Mouse (Mus musculus): Measurements from ENCODE around the gene Ms4a18. TPM values are rescaled to one million over a fixed set of nuclear protein-coding genes. Genes with fewer than 3 reads are reported as not detected.
"Not testable (repeated sequence)": the region's sequence is repeated elsewhere in the genome, so short reads cannot be mapped to it uniquely, and the experiment has no call there.

The Ms4a18 gene
- polyA plus RNA-seq (2015; fragmentation: Nextera tagmentation; extraction: Ambion mirVana): not detected in 2 replicates

DNA sequence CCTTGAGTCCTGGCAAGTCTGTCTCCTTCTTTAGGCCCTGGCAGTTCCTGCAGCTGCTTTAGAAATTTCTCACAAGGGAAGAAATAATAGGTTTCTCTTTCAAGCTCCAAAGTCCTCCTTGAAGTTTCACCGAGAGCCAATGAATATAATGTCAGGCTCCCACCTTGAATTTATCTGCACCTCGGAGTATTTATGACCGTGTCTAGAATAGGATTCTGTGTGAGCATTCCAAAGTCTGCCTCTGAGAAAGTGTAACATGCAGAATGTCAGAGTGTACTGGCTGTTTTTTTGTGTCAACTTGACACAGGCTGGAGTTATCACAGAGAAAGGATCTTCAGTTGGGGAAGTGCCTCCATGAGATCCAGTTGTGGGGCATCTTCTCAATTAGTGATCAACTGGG lies at the start of gene Ms4a18:
Gene Ms4a18, minus strand, starts transcription at position 141 of the 400 bp plus-strand sequence.
- H3K27me3 ChIP-seq: no peaks in the 10 kb centered on the region
- no peak within 1 kb of the TSS for H3K4me2 ChIP-seq (replicated peaks)
- H3K9me3 ChIP-seq: no peaks in the 10 kb centered on the region
- 90% methylated on average over 3 of the region's 3 CpGs for WGBS
- H3K4me1 ChIP-seq: no peaks in the 10 kb centered on the region
- ATAC-seq (replicated peaks): no peak
- H3K4me3 ChIP-seq: no peak within 1 kb of the TSS
- no peak within 1 kb of the TSS for H3K9ac ChIP-seq (replicated peaks)
- no peaks in the 10 kb centered on the region for H3K36me3 ChIP-seq
- H3K27ac ChIP-seq (replicated peaks): no peak within 1 kb of the TSS

DNA sequence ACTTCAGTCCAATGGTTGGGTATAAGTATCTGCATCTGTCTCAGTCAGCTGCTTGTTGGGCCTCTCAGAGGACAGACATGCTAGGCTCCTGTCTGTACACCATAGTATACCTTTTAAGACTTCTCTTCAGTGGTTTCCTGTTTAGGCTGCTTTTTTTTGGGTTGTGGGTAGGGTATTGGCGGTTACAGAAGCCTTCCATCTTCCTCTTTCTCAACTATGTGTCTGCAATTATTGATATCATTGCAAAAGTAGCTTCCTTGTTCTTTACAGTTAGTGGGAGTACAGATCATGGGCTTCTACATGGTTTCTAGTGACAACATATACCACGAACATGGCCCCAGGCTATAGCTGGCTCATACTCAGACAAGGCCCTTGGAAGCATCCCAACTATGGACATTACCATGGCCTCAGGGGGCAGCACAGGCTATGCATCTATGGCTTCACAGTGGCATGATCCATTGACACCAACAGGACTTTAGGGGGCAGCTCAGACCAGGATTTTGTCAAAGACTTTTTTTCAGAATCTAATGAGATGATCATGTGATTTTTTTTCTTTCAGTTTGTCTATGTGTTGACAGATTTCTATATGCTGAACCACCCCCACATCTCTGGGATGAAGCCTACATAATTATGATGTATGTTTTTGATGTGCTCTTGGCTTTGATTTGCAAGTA lies 47.5 kb upstream of the Ms4a18 start:
- ATAC-seq (replicated peaks): no peak
- no peaks in the 10 kb centered on the region for H3K27me3 ChIP-seq
- no peak overlapping the region for H3K9ac ChIP-seq (replicated peaks)
- no peak overlapping the region for H3K4me3 ChIP-seq
- no peak overlapping the region for H3K27ac ChIP-seq (replicated peaks)
- H3K4me2 ChIP-seq (replicated peaks): no peak overlapping the region
- H3K4me1 ChIP-seq: no peaks in the 10 kb centered on the region
- 88% methylated on average over 2 of the region's 2 CpGs for WGBS
- no peaks in the 10 kb centered on the region for H3K9me3 ChIP-seq
- H3K36me3 ChIP-seq: no peaks in the 10 kb centered on the region

- H3K9ac ChIP-seq (replicated peaks): no peak overlapping the region
- H3K36me3 ChIP-seq: no peaks in the 10 kb centered on the region
- no peak for ATAC-seq (replicated peaks)
- no peaks in the 10 kb centered on the region for H3K27me3 ChIP-seq
- H3K4me2 ChIP-seq (replicated peaks): no peak overlapping the region
- H3K27ac ChIP-seq (replicated peaks): no peak overlapping the region
- WGBS: 93% methylated on average over 1 of the region's 1 CpGs
- no peaks in the 10 kb centered on the region for H3K9me3 ChIP-seq
- H3K4me1 ChIP-seq: no peaks in the 10 kb centered on the region
- H3K4me3 ChIP-seq: no peak overlapping the region
These were observed 43.1 kb upstream of the Ms4a18 start for GRCm38 (mm10) chr19:11060900-11061299.

GRCm38 (mm10) chr19:11059967-11060366 lies 42.1 kb upstream of the Ms4a18 start:
- Histone ChIP-seq H3K4me3 (no peak overlapping the region), H3K9me3 (no peaks in the 10 kb centered on the region), H3K4me2 (replicated peaks) (no peak overlapping the region), H3K4me1 (no peaks in the 10 kb centered on the region), H3K27ac (replicated peaks) (no peak overlapping the region), H3K9ac (replicated peaks) (no peak overlapping the region), H3K36me3 (no peaks in the 10 kb centered on the region), H3K27me3 (no peaks in the 10 kb centered on the region)
- no peak for ATAC-seq (replicated peaks)

- H3K4me1 ChIP-seq; H3K27me3 ChIP-seq; H3K9ac ChIP-seq (replicated peaks); H3K27ac ChIP-seq (replicated peaks); ATAC-seq (replicated peaks); H3K36me3 ChIP-seq; H3K4me2 ChIP-seq (replicated peaks); H3K9me3 ChIP-seq; H3K4me3 ChIP-seq: not testable (repeated sequence)
- WGBS: 95% methylated on average over 1 of the region's 1 CpGs
These were observed 37.9 kb upstream of the Ms4a18 start for GRCm38 (mm10) chr19:11055700-11056099.

- 67% methylated on average over 3 of the region's 3 CpGs for WGBS
- no peak for ATAC-seq (replicated peaks)
- Histone ChIP-seq H3K4me1 (no peaks in the 10 kb centered on the region), H3K27ac (replicated peaks) (no peak overlapping the region), H3K4me3 (no peak overlapping the region), H3K4me2 (replicated peaks) (no peak overlapping the region), H3K27me3 (no peaks in the 10 kb centered on the region), H3K36me3 (no peaks in the 10 kb centered on the region), H3K9me3 (no peaks in the 10 kb centered on the region), H3K9ac (replicated peaks) (no peak overlapping the region)
These were observed 35.4 kb upstream of the Ms4a18 start for GRCm38 (mm10) chr19:11053277-11053676.

GRCm38 (mm10) chr19:11052877-11053276 lies 35.0 kb upstream of the Ms4a18 start:
- Histone ChIP-seq H3K9ac (replicated peaks) (no peak overlapping the region), H3K27me3 (no peaks in the 10 kb centered on the region), H3K27ac (replicated peaks) (no peak overlapping the region), H3K9me3 (no peaks in the 10 kb centered on the region), H3K36me3 (no peaks in the 10 kb centered on the region), H3K4me1 (no peaks in the 10 kb centered on the region), H3K4me2 (replicated peaks) (no peak overlapping the region), H3K4me3 (no peak overlapping the region)
- WGBS: 71% methylated on average over 5 of the region's 5 CpGs
- no peak for ATAC-seq (replicated peaks)

GRCm38 (mm10) chr19:11050286-11050685 lies 32.5 kb upstream of the Ms4a18 start:
- Histone ChIP-seq H3K9me3 (no peaks in the 10 kb centered on the region), H3K4me2 (replicated peaks) (no peak overlapping the region), H3K27ac (replicated peaks) (no peak overlapping the region), H3K9ac (replicated peaks) (no peak overlapping the region), H3K4me1 (no peaks in the 10 kb centered on the region), H3K27me3 (no peaks in the 10 kb centered on the region), H3K36me3 (no peaks in the 10 kb centered on the region), H3K4me3 (no peak overlapping the region)
- ATAC-seq (replicated peaks): no peak
- WGBS: 73% methylated on average over 2 of the region's 2 CpGs

DNA sequence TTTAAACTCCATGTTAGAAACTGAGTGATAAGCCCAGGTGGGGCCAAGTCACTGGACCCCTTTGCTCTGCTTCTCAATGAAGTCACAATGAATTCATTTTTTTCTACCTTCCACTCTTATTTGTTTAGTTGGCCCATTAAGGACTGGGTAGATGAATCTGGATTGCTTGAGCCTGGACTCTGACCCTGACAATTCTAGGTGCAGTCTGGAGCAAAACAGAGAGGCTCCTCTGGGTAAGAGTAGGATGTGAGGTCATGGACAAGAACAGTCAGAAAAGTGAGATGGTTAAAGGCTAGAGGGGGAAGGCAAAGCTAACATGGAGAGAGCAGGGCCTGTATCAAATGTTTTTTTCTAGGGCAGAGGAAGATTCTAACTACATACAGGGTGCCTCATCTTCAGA lies 31.6 kb upstream of the Ms4a18 start:
- no peaks in the 10 kb centered on the region for H3K4me1 ChIP-seq
- no peak overlapping the region for H3K4me2 ChIP-seq (replicated peaks)
- H3K9me3 ChIP-seq: no peaks in the 10 kb centered on the region
- no peak overlapping the region for H3K4me3 ChIP-seq
- H3K36me3 ChIP-seq: no peaks in the 10 kb centered on the region
- no peak overlapping the region for H3K9ac ChIP-seq (replicated peaks)
- no peak overlapping the region for H3K27ac ChIP-seq (replicated peaks)
- no peaks in the 10 kb centered on the region for H3K27me3 ChIP-seq
- no peak for ATAC-seq (replicated peaks)

DNA sequence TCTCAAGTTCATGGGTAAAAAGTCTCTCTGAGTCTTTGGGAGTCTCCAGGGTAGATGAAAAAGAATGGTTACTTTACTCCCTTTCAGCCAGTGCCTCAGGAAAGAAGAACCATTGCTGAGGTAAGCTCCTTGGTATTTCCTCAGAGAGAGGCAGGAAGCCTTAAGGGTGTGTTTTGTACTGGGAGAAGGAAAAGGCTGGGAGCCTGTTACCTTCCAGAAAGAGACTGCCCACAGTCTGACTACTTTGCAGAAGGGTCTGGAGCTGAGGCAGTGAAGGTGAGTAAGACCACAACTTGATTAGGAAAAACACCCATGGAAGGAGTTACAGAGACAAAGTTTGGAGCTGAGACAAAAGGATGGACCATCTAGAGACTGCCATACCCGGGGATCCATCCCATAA lies 30.7 kb upstream of the Ms4a18 start:
- Histone ChIP-seq H3K4me1 (no peaks in the 10 kb centered on the region), H3K4me2 (replicated peaks) (no peak overlapping the region), H3K4me3 (no peak overlapping the region), H3K27me3 (no peaks in the 10 kb centered on the region), H3K27ac (replicated peaks) (no peak overlapping the region), H3K36me3 (no peaks in the 10 kb centered on the region), H3K9ac (replicated peaks) (no peak overlapping the region), H3K9me3 (no peaks in the 10 kb centered on the region)
- 70% methylated on average over 1 of the region's 1 CpGs for WGBS
- no peak for ATAC-seq (replicated peaks)

DNA sequence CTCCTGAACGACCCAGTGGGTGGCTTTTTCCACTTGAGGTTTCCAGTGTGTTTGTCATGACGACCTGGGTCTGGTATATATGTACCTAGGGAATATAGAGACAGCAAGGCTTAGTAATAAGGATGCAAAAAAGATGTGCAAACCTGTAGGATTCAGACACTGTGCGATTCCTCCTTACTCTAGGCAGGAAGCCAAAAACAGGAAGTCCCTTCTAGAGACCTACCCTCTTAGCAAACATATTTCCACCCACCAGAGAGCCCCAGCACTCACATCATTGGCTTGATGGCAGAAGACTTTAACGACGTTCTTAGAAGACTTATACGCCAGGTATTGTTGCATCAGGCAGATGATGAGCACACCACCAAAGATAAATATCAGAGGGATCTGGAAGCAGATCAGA lies 30.2 kb upstream of the Ms4a18 start:
- H3K9me3 ChIP-seq: no peaks in the 10 kb centered on the region
- ATAC-seq (replicated peaks): no peak
- H3K9ac ChIP-seq (replicated peaks): no peak overlapping the region
- H3K4me3 ChIP-seq: no peak overlapping the region
- H3K36me3 ChIP-seq: no peaks in the 10 kb centered on the region
- no peak overlapping the region for H3K4me2 ChIP-seq (replicated peaks)
- H3K27ac ChIP-seq (replicated peaks): no peak overlapping the region
- no peaks in the 10 kb centered on the region for H3K4me1 ChIP-seq
- H3K27me3 ChIP-seq: no peaks in the 10 kb centered on the region
- 80% methylated on average over 6 of the region's 6 CpGs for WGBS

DNA sequence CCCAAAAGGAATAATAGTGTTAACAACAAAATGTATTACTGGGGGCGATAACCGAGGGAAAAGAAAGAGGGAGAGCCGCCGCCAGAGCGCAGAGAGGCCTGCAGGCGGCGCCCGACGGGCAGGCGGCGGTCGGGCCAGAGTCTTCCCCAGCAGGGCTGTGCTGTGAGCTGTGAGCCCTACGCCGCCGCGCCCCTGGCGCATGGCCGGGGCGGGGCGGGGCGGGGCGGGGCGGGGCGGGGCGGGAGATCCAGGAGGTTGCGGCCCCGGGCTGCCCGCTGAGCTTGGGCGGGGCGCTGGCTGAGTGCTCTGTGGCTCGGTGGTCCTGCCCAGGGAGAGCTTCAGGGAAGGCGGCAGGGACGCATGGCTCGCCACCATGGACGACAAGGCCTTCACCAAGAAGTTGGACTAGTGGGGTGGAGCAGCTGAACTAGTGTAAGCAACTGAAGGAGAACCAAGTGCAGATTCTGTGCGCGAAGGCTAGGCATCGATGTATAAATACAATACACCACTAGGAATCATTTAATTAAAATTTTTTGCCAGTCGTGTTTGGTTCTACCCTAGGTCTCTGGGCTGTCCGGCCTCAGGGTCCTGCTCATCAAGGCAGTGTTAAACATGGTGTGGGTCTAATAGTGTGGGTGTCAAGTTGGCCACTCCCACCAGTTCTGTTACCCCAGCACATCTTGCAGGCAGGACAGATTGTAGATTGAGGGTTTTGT lies 27.3 kb upstream of the Ms4a18 start:
- Histone ChIP-seq H3K4me2 (replicated peaks) (peak overlapping the region; percentile 59), H3K9me3 (no peaks in the 10 kb centered on the region), H3K36me3 (no peaks in the 10 kb centered on the region), H3K9ac (replicated peaks) (peak overlapping the region; percentile 37), H3K4me1 (no peaks in the 10 kb centered on the region), H3K27ac (replicated peaks) (no peak overlapping the region), H3K4me3 (peak overlapping the region; percentile 38), H3K27me3 (no peaks in the 10 kb centered on the region)
- ATAC-seq (replicated peaks): peak; percentile 99
- 4% methylated on average over 40 of the region's 40 CpGs for WGBS

GRCm38 (mm10) chr19:11044671-11044995 lies 26.8 kb upstream of the Ms4a18 start:
- H3K9me3 ChIP-seq: no peaks in the 10 kb centered on the region
- no peak overlapping the region for H3K27ac ChIP-seq (replicated peaks)
- no peaks in the 10 kb centered on the region for H3K4me1 ChIP-seq
- H3K27me3 ChIP-seq: no peaks in the 10 kb centered on the region
- ATAC-seq (replicated peaks): peak; percentile 79
- peak overlapping the region; percentile 59 for H3K4me2 ChIP-seq (replicated peaks)
- WGBS: 20% methylated on average over 5 of the region's 5 CpGs
- peak overlapping the region; percentile 38 for H3K4me3 ChIP-seq
- H3K9ac ChIP-seq (replicated peaks): 0 out of 2 replicates have a peak overlapping the region, but pooled peaks have one; percentile 37
- H3K36me3 ChIP-seq: no peaks in the 10 kb centered on the region
